Mouse (Mus musculus) liver, postnatal 0 days (tissue): ENCODE measurements around the gene Tubb4a.

Experiments used
- CTCF ChIP-seq: sonication (generic); IDR thresholded peaks from 2 replicates; pipeline ENCODE4 v1.5.1; 2016; ENCODE audit warnings: antibody characterized with exemption, low read depth
- EP300 ChIP-seq: IDR thresholded peaks from 2 replicates; pipeline ENCODE4 v1.6.1; 2016; ENCODE audit warnings: antibody characterized with exemption, low read depth, mild to moderate bottlenecking

DNA sequence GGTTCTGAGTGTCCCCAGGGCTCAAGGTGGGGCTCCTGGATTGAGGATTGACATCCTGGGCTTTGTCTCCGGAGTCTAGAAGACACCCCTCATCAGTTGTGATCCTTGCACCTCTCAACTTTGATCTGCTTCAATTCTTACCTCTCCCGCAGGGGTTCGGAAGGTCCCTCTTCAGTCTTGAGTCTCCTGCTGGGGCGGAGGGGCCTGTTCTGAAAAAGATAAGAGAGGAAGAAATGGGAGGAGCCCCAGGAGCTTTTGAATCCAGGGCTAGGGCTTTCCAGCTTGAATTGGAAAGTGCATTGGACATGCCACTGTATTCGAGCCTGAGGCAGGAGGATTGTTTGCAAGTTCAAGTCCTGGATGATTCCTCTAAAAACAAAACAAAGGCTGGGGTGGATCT lies 20.7 kb downstream of the Tubb4a start:
- no peak for TF ChIP-seq CTCF
- TF ChIP-seq EP300 = no peak
